Mouse (Mus musculus) cerebellum, adult 11 months (tissue): ENCODE data around the gene Abcd4.

ENCODE experiments used
- DNase-seq: peaks from one replicate; pipeline ENCODE4 v3.0.0; 2022

Abcd4 gene

GRCm38 (mm10) chr12:84571466-84572340, 45.5 kb downstream of the Abcd4 start:
- DNase-seq, result no peak

- DNase-seq, result no peak
Observed at GRCm38 (mm10) chr12:84570694-84571415, 46.4 kb downstream of the Abcd4 start.

GRCm38 (mm10) chr12:84569976-84570693, 47.1 kb downstream of the Abcd4 start:
- DNase-seq, result no peak

DNA sequence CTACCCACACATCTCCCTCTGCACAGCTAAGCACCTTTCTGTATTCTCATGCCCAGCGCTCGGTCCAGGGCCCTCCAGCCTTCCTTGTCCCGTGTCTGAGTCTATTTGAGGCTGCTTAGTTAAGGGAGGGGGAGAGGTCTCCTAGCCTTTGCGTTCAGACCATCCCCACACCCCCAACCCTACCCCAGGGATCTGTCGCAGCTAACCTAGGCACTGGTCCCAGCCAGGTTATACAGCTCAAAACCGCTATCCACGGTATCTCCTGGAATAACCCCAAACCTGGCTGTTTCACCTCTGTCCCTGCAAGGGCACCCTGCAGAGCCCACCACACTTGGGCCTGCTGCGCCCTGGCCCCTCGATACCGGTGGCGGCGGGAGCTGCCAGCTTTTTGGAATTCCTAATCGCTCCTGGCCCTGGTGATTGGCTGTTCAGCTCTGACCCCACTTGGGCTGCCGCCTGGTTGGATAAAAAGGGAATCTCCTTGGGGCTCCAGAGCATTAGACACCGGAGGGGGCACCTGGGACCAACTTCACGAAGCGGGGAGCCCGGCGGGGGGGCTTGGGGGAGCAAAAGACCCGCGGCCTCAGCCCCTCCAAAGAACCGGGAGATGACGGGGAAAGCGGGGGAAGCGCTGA, 47.8 kb downstream of the Abcd4 start, which contains the start of gene Vsx2:
TSS of gene Vsx2 (plus strand) at position 427 of the 635 bp plus-strand sequence.
- DNase-seq, result no peak

GRCm38 (mm10) chr12:84567576-84567975, 49.6 kb downstream of the Abcd4 start:
- DNase-seq, result no peak

DNA sequence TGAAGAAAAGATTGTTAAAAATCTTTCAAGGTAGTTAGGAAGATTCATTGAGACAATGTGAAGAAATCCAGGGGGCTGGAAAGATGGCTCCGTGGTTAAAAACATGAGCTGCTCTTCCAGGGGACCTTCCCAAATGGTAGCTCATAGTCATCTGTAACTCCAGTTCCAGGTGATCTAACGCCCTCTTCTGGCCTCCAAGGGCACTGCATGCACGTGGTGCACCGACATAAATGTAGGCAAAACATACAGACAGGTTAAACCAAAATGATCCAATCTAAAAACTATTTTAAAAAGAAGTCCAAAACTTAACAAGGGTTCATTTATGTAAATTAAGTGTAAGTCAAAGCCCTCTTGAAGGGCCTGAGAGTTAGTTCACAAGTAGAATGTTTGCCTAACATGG, 54.7 kb downstream of the Abcd4 start:
- no peak for DNase-seq

GRCm38 (mm10) chr12:84555218-84555617, 62.0 kb downstream of the Abcd4 start:
- no peak for DNase-seq
